Mouse (Mus musculus): ENCODE results near the gene Trappc2l. TPM values are rescaled to one million over a fixed set of nuclear protein-coding genes. Genes with fewer than 3 reads are reported as not detected.
A peak's percentile ranks its signal among the peaks of the same experiment; 100 is the strongest.

Trappc2l gene
- total and polyA plus RNA-seq, 2 experiments from 2014 or later = 15.3 to 137 TPM

DNA sequence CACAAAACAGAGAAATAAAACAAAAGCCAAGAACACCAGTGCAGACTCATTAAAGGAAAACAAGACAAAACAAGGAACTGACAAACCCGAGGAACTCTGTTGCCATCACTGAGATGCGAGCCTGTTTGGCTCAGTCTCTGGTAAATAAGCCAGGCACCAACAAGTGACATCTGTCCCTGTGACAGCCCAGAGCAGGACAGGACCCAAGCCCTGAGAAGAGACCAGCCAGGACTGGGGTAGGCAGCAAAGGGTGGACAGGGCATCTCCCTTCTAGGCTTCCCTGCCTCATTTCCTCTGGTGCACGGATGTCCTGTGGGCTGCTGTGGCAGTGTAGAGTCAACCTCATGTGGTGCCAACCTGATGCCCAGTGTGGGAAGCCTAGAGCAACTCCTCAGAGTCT lies 51.7 kb downstream of the Trappc2l start:
- Histone ChIP-seq H3K36me3 (ENCODE audit: insufficient read depth) (no peaks in the 10 kb centered on the region), H3K27me3 (ENCODE audit: insufficient read depth, low read length) (no peaks in the 10 kb centered on the region), H3K4me1 (ENCODE audit: insufficient read depth) (peaks cover 33% of the 10 kb centered on the region), H3K9ac (no peak overlapping the region), H3K9me3 (ENCODE audit: low read length) (no peaks in the 10 kb centered on the region), H3K4me2 (ENCODE audit: low read depth) (no peak overlapping the region), H3K4me3 (ENCODE audit: low read depth, low read length) (no peak overlapping the region), H3K27ac (ENCODE audit: low read depth, low read length) (no peak overlapping the region)
- WGBS = 63% methylated on average over 3 of the region's 3 CpGs
- ATAC-seq (no peak), DNase-seq (no peak)
- TF ChIP-seq CTCF (IDR thresholded peaks at IDR 0.05; ENCODE audit: low read depth) = no peak

DNA sequence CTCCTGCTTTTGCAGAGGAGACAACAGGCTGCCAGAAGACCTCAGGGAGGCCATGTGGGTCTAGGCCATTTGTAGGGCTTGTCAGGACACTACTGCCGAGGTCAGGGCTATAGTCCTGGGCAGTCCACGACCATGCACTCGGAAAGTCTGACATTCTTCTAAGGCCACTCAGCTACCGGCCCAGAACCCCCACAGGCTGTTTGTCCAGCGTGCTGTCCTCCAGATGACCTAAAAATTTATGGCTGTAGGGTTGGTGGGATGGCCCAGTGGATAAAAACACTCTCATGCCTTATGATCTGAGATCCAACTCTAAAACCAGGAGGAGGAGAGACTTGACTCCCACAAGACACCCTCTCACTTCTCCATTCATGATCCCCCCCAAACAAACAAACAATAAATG lies 52.2 kb downstream of the Trappc2l start:
- H3K27ac ChIP-seq (ENCODE audit: low read depth, low read length) = no peak overlapping the region
- no peak for ATAC-seq

DNA sequence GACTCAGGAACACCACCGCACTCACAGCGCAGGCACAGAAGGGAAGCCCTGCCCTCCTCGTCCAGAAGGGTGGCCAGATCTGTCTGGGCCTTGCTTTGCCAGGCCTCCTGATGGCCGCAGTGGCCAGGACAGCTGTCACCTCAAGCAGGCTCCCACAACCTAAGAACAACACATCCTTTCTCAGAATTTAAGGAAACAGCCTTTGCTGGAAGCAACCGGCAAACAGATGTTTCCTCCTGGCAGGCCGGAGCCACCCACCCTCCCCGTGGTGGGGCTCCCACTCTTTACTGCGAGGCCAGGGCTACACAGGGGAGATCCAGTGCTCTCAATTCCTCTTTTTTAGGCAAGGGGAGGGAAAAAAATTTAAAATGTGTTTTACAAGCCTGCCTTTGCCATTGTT lies 53.8 kb downstream of the Trappc2l start:
- Histone ChIP-seq H3K27me3 (ENCODE audit: insufficient read depth, low read length) (no peaks in the 10 kb centered on the region), H3K9ac (peak overlapping the region; percentile 25; the same call in 1 of the 2 replicates), H3K27ac (ENCODE audit: low read depth, low read length) (peak overlapping the region; percentile 46; the same call in 1 of the 2 replicates), H3K36me3 (ENCODE audit: insufficient read depth) (no peaks in the 10 kb centered on the region), H3K4me3 (ENCODE audit: low read depth, low read length) (no peak overlapping the region), H3K4me2 (ENCODE audit: low read depth) (peak overlapping the region; percentile 28), H3K4me1 (ENCODE audit: insufficient read depth) (peaks cover 33% of the 10 kb centered on the region), H3K9me3 (ENCODE audit: low read length) (no peaks in the 10 kb centered on the region)
- ATAC-seq = peak; percentile 64
- no peak for TF ChIP-seq CTCF (IDR thresholded peaks at IDR 0.05; ENCODE audit: low read depth)
- 20% methylated on average over 8 of the region's 8 CpGs for WGBS
- peak; percentile 44 for DNase-seq

More for the DNA sequence above, 52.2 kb downstream of the Trappc2l start:
- Histone ChIP-seq H3K9ac (no peak overlapping the region), H3K4me3 (ENCODE audit: low read depth, low read length) (no peak overlapping the region), H3K4me2 (ENCODE audit: low read depth) (no peak overlapping the region), H3K36me3 (ENCODE audit: insufficient read depth) (no peaks in the 10 kb centered on the region), H3K4me1 (ENCODE audit: insufficient read depth) (peaks cover 33% of the 10 kb centered on the region), H3K27me3 (ENCODE audit: insufficient read depth, low read length) (no peaks in the 10 kb centered on the region), H3K9me3 (ENCODE audit: low read length) (no peaks in the 10 kb centered on the region)
- no peak for TF ChIP-seq CTCF (IDR thresholded peaks at IDR 0.05; ENCODE audit: low read depth)
- WGBS = 88% methylated on average over 5 of the region's 5 CpGs
- DNase-seq = no peak

DNA sequence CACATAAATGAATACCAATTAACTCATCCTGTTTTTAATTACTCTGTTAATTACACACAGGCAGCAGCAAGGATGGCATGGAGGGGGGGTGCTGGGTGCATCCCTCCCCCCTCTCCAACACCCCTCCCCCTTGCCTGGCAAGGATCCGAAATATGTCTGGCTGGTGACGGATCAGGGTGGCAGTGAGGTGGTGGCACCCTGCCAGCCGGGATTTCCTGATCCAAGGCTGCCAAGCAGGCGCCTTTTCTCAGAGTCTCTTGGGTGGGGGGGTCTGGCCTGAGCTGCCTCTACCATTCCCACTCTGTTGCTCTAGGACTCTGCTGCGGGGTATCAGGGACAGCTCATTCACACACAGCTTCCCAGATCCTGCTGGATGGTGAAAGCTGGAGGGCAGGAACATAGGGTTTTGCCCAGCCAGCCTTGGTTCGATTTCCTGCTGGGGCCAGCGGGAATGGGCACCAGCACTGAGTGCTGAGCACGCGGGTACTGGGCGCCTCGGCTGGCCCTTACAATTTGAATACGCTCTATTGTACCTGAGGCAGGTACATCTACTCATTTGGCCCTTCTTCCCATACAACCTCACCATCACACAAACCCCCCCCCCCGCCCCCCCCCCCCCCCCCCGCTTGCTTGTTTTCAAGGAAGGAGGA lies 54.4 kb downstream of the Trappc2l start:
- Histone ChIP-seq H3K9me3 (ENCODE audit: low read length) (no peaks in the 10 kb centered on the region), H3K4me3 (ENCODE audit: low read depth, low read length) (no peak overlapping the region), H3K9ac (peak overlapping the region; percentile 25; the same call in 1 of the 2 replicates), H3K4me1 (ENCODE audit: insufficient read depth) (peaks cover 32% of the 10 kb centered on the region), H3K4me2 (ENCODE audit: low read depth) (peak overlapping the region; percentile 28; the same call in 1 of the 2 replicates), H3K27me3 (ENCODE audit: insufficient read depth, low read length) (no peaks in the 10 kb centered on the region), H3K36me3 (ENCODE audit: insufficient read depth) (no peaks in the 10 kb centered on the region), H3K27ac (ENCODE audit: low read depth, low read length) (peak overlapping the region; percentile 46; the same call in 1 of the 2 replicates)
- no peak for TF ChIP-seq CTCF (IDR thresholded peaks at IDR 0.05; ENCODE audit: low read depth)
- peak; percentile 81 for DNase-seq
- WGBS = 27% methylated on average over 13 of the region's 14 CpGs
- peak; percentile 68 for ATAC-seq

Small RNAs within 50 kb of the gene (microRNA-seq; reads per million reads assigned to microRNA genes)
- gene Mir6396 = 0 reads per million in 2 experiments

Other genes starting within 250 kb of the Trappc2l start
- gene Zc3h18, start 235.0 kb upstream of the Trappc2l start, total RNA-seq (2014; rRNA removed) = 38.1 and 40.9 TPM in 2 replicates
- 23.8 and 27.3 TPM in 2 replicates for gene Zc3h18, start 235.0 kb upstream of the Trappc2l start, polyA plus RNA-seq (2015; fragmentation: Nextera tagmentation; extraction: Ambion mirVana)
- 0.67 TPM in 1 of 2 replicates, not detected in the other for gene Il17c, start 189.6 kb upstream of the Trappc2l start, total RNA-seq (2014; rRNA removed)
- not detected in 2 replicates for gene Il17c, start 189.6 kb upstream of the Trappc2l start, polyA plus RNA-seq (2015; fragmentation: Nextera tagmentation; extraction: Ambion mirVana)
- gene Cyba, start 178.7 kb upstream of the Trappc2l start, total RNA-seq (2014; rRNA removed) = 14.2 and 17.9 TPM in 2 replicates
- 37.9 and 40.6 TPM in 2 replicates for gene Cyba, start 178.7 kb upstream of the Trappc2l start, polyA plus RNA-seq (2015; fragmentation: Nextera tagmentation; extraction: Ambion mirVana)
- 53.4 and 84.0 TPM in 2 replicates for gene Mvd, start 168.2 kb upstream of the Trappc2l start, total RNA-seq (2014; rRNA removed)
- gene Mvd, start 168.2 kb upstream of the Trappc2l start, polyA plus RNA-seq (2015; fragmentation: Nextera tagmentation; extraction: Ambion mirVana) = 66.7 and 73.9 TPM in 2 replicates
- gene Snai3, start 150.9 kb upstream of the Trappc2l start, total RNA-seq (2014; rRNA removed) = 0.23 TPM in 1 of 2 replicates, not detected in the other
- not detected in 2 replicates for gene Snai3, start 150.9 kb upstream of the Trappc2l start, polyA plus RNA-seq (2015; fragmentation: Nextera tagmentation; extraction: Ambion mirVana)
- gene Rnf166, start 135.6 kb upstream of the Trappc2l start, total RNA-seq (2014; rRNA removed) = 32.1 TPM in 2 replicates
- 26.2 and 26.5 TPM in 2 replicates for gene Rnf166, start 135.6 kb upstream of the Trappc2l start, polyA plus RNA-seq (2015; fragmentation: Nextera tagmentation; extraction: Ambion mirVana)
- 58.0 and 69.7 TPM in 2 replicates for gene Ctu2, start 135.5 kb upstream of the Trappc2l start, total RNA-seq (2014; rRNA removed)
- 89.7 and 99.5 TPM in 2 replicates for gene Ctu2, start 135.5 kb upstream of the Trappc2l start, polyA plus RNA-seq (2015; fragmentation: Nextera tagmentation; extraction: Ambion mirVana)
- gene Piezo1, start 60.3 kb upstream of the Trappc2l start, total RNA-seq (2014; rRNA removed) = 11.6 and 15.1 TPM in 2 replicates
- gene Piezo1, start 60.3 kb upstream of the Trappc2l start, polyA plus RNA-seq (2015; fragmentation: Nextera tagmentation; extraction: Ambion mirVana) = 1.2 and 1.4 TPM in 2 replicates
- 11.5 and 14.9 TPM in 2 replicates for gene Cdt1, start 43.6 kb upstream of the Trappc2l start, total RNA-seq (2014; rRNA removed)
- 6.1 and 6.5 TPM in 2 replicates for gene Cdt1, start 43.6 kb upstream of the Trappc2l start, polyA plus RNA-seq (2015; fragmentation: Nextera tagmentation; extraction: Ambion mirVana)
- 132 and 163 TPM in 2 replicates for gene Aprt, start 34.7 kb upstream of the Trappc2l start, total RNA-seq (2014; rRNA removed)
- gene Aprt, start 34.7 kb upstream of the Trappc2l start, polyA plus RNA-seq (2015; fragmentation: Nextera tagmentation; extraction: Ambion mirVana) = 226 and 260 TPM in 2 replicates
- 8.8 and 12.8 TPM in 2 replicates for gene Galns, start 177 bp upstream of the Trappc2l start, total RNA-seq (2014; rRNA removed)
- gene Galns, start 177 bp upstream of the Trappc2l start, polyA plus RNA-seq (2015; fragmentation: Nextera tagmentation; extraction: Ambion mirVana) = 6.0 and 8.4 TPM in 2 replicates
- gene Pabpn1l, start 11.1 kb downstream of the Trappc2l start, total RNA-seq (2014; rRNA removed) = not detected in 2 replicates
- not detected in 2 replicates for gene Pabpn1l, start 11.1 kb downstream of the Trappc2l start, polyA plus RNA-seq (2015; fragmentation: Nextera tagmentation; extraction: Ambion mirVana)
- 4.5 and 5.6 TPM in 2 replicates for gene Cbfa2t3, start 87.5 kb downstream of the Trappc2l start, total RNA-seq (2014; rRNA removed)
- gene Cbfa2t3, start 87.5 kb downstream of the Trappc2l start, polyA plus RNA-seq (2015; fragmentation: Nextera tagmentation; extraction: Ambion mirVana) = 4.9 and 9.5 TPM in 2 replicates
- gene Acsf3, start 163.8 kb downstream of the Trappc2l start, total RNA-seq (2014; rRNA removed) = 18.5 and 25.6 TPM in 2 replicates
- gene Acsf3, start 163.8 kb downstream of the Trappc2l start, polyA plus RNA-seq (2015; fragmentation: Nextera tagmentation; extraction: Ambion mirVana) = 13.2 and 16.9 TPM in 2 replicates
- gene Cdh15, start 236.3 kb downstream of the Trappc2l start, total RNA-seq (2014; rRNA removed) = 1.7 and 1.8 TPM in 2 replicates
- 2.7 and 3.3 TPM in 2 replicates for gene Cdh15, start 236.3 kb downstream of the Trappc2l start, polyA plus RNA-seq (2015; fragmentation: Nextera tagmentation; extraction: Ambion mirVana)